Mouse (Mus musculus) olfactory bulb, adult 2 months (tissue): Measurements from ENCODE around the gene Vmn2r95.

ENCODE experiments used
- CTCF ChIP-seq: fragments of 200-500 bp; IDR thresholded peaks from 2 replicates; pipeline ENCODE4 v1.5.1; 2012; ENCODE audit warnings: low read depth, mild to moderate bottlenecking, low read length, moderate library complexity; ENCODE audit not compliant: insufficient read depth
- POLR2A ChIP-seq: fragments of 200-500 bp; IDR thresholded peaks from 2 replicates; pipeline ENCODE4 v1.6.1; 2012; ENCODE audit warnings: mild to moderate bottlenecking, low read depth, low read length, moderate library complexity; ENCODE audit not compliant: insufficient read depth

DNA sequence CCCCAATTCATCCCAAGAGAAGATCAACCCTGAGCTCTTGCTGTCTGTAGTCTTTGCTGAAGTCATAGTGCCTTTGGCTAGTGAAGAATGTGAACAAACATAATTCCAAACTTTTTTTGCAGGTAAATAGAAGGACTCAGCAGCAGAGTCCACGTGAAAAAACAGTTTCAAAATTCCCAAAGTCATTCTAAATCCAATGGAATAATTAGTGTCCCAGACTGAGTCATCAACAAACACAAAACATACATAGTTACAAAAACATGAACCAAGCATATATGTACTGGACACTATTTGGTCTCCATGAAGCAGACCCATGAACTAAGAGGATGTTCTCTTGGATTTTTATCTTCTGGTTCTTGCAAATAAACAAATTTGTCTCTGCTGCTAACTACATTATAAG lies at the start of gene Vmn2r95:
- no peak for TF ChIP-seq CTCF
- TF ChIP-seq POLR2A, result no peak
